Mouse (Mus musculus) heart, embryonic 11.5 days (tissue): Measurements from ENCODE around the gene Acbd6. TPM values are rescaled to one million over a fixed set of nuclear protein-coding genes. Genes with fewer than 3 reads are reported as not detected.

Experiments used
- ATAC-seq: fragments of 200-750 bp; cut with Nextera tagmentation; replicated peaks from 2 replicates; pipeline ENCODE4 v1.8.0; 2017; ENCODE audit warnings: moderate library complexity; ENCODE audit not compliant: insufficient number of reproducible peaks, low FRiP score, low TSS enrichment
- H3K27ac ChIP-seq: fragments of 300-500 bp; sonication (generic); 2 replicates; pipeline ENCODE4 v1.5.1; 2014; ENCODE audit warnings: mild to moderate bottlenecking, low read depth, low read length
- H3K27me3 ChIP-seq: fragments of 300-500 bp; sonication (generic); 2 replicates; pipeline ENCODE4 v1.6.1; 2014; ENCODE audit warnings: mild to moderate bottlenecking, low read length, mixed read lengths; ENCODE audit not compliant: control insufficient read depth, insufficient read depth
- H3K36me3 ChIP-seq: fragments of 300-500 bp; sonication (generic); 2 replicates; pipeline ENCODE4 v1.6.1; 2014; ENCODE audit warnings: mild to moderate bottlenecking, low read length, moderate library complexity, mixed read lengths; ENCODE audit not compliant: control insufficient read depth, insufficient read depth
- H3K4me1 ChIP-seq: fragments of 300-500 bp; sonication (generic); 2 replicates; pipeline ENCODE4 v1.6.1; 2014; ENCODE audit warnings: low read length; ENCODE audit not compliant: control insufficient read depth, insufficient read depth
- H3K4me2 ChIP-seq: fragments of 300-500 bp; sonication (generic); 2 replicates; pipeline ENCODE4 v1.6.1; 2014; ENCODE audit warnings: mild to moderate bottlenecking, moderate library complexity
- H3K4me3 ChIP-seq: fragments of 300-500 bp; sonication (generic); 2 replicates; pipeline ENCODE4 v1.5.1; 2014; ENCODE audit warnings: low read depth, low read length
- H3K9ac ChIP-seq: fragments of 300-500 bp; sonication (generic); 2 replicates; pipeline ENCODE4 v1.6.1; 2014; ENCODE audit warnings: mild to moderate bottlenecking, low read depth, low read length, moderate library complexity
- H3K9me3 ChIP-seq: fragments of 300-500 bp; sonication (generic); replicated peaks from 2 replicates; pipeline ENCODE4 v1.6.1; 2016; ENCODE audit warnings: low read length; ENCODE audit not compliant: control insufficient read depth
- WGBS: fragments of 180-500 bp; shearing (Covaris S2); extraction: QIAGEN DNeasy Blood & Tissue Kit; methylation state at CpG from one replicate; pipeline ENCODE4 v1.1.7; 2014; ENCODE audit not compliant: insufficient replicate concordance; 5-methylcytosine and 5-hydroxymethylcytosine counted together
- polyA plus RNA-seq: library from polyadenylated mRNA; unstranded; fragments of >200 nt; fragmentation: Nextera tagmentation; extraction: Ambion mirVana; gene quantifications from 2 replicates; pipeline ENCODE4 v1.2.1, GENCODE M21; 2014

Gene Acbd6
- polyA plus RNA-seq, 1 experiment from 2014 or later, result 56.4 TPM

GRCm38 (mm10) chr1:155569340-155569739 is 11.4 kb downstream of the Acbd6 start:
- H3K9ac ChIP-seq, result no peak overlapping the region
- no peak overlapping the region for H3K4me2 ChIP-seq
- no peak for ATAC-seq
- no peaks in the 10 kb centered on the region for H3K4me1 ChIP-seq
- H3K4me3 ChIP-seq, result no peak overlapping the region
- WGBS, result 89% methylated on average over 4 of the region's 4 CpGs
- no peak overlapping the region for H3K27ac ChIP-seq
- peaks cover 4% of the 10 kb centered on the region; the same call in 1 of the 2 replicates for H3K9me3 ChIP-seq
- peaks cover 19% of the 10 kb centered on the region for H3K36me3 ChIP-seq
- no peaks in the 10 kb centered on the region for H3K27me3 ChIP-seq

DNA sequence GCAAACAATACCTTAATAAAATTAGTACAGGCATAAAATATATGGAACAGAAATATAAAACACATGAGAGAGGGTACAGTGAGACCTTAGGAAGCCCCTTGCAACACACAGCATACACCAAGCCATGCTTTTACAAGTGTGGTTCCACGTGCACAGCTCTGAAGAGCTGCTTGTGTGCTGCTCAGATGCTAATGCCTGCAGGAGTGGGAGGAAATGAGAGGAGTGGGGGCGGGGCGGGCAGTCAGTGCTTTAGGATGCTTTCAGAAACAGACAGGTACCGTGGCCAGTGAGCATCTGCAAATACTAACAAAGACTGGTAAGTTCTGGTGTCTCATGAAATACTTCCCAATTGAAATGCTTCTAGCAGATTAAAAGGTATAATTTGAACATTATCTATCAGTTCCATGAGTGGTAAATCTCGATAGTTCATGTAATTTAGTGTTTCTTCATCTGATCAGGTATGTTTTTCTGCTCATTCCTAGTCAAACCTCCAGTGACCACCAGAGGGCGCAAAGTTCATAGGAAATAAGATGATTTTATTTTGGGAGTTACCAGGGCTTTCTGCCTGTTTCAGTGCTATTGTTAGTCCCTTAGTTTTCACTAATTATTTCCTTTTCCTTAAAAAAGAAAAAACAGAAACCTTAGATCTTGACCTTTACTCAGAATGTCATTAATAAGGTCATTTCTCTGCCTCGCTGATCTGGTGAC is 17.2 kb downstream of the Acbd6 start:
- no peaks in the 10 kb centered on the region for H3K4me1 ChIP-seq
- 31% methylated on average over 7 of the region's 7 CpGs for WGBS
- H3K36me3 ChIP-seq, result no peaks in the 10 kb centered on the region
- no peak overlapping the region for H3K9ac ChIP-seq
- no peak overlapping the region for H3K27ac ChIP-seq
- no peak overlapping the region for H3K4me2 ChIP-seq
- H3K27me3 ChIP-seq, result no peaks in the 10 kb centered on the region
- no peaks in the 10 kb centered on the region for H3K9me3 ChIP-seq
- no peak for ATAC-seq
- H3K4me3 ChIP-seq, result no peak overlapping the region

GRCm38 (mm10) chr1:155576432-155576831 is 18.5 kb downstream of the Acbd6 start:
- no peak for ATAC-seq

GRCm38 (mm10) chr1:155577316-155577715 is 19.4 kb downstream of the Acbd6 start:
- no peaks in the 10 kb centered on the region for H3K36me3 ChIP-seq
- 73% methylated on average over 2 of the region's 2 CpGs for WGBS
- H3K4me2 ChIP-seq, result no peak overlapping the region
- H3K4me1 ChIP-seq, result no peaks in the 10 kb centered on the region
- H3K9me3 ChIP-seq, result no peaks in the 10 kb centered on the region
- no peaks in the 10 kb centered on the region for H3K27me3 ChIP-seq
- no peak overlapping the region for H3K4me3 ChIP-seq
- H3K27ac ChIP-seq, result no peak overlapping the region
- no peak for ATAC-seq
- no peak overlapping the region for H3K9ac ChIP-seq

More at GRCm38 (mm10) chr1:155576432-155576831, 18.5 kb downstream of the Acbd6 start:
- H3K27me3 ChIP-seq, result no peaks in the 10 kb centered on the region
- H3K27ac ChIP-seq, result no peak overlapping the region
- 28% methylated on average over 2 of the region's 2 CpGs for WGBS
- H3K36me3 ChIP-seq, result no peaks in the 10 kb centered on the region
- no peaks in the 10 kb centered on the region for H3K9me3 ChIP-seq
- no peak overlapping the region for H3K4me2 ChIP-seq
- no peak overlapping the region for H3K4me3 ChIP-seq
- H3K9ac ChIP-seq, result no peak overlapping the region
- H3K4me1 ChIP-seq, result no peaks in the 10 kb centered on the region

- Histone ChIP-seq H3K27ac (no peak overlapping the region), H3K4me3 (no peak overlapping the region), H3K9me3 (no peaks in the 10 kb centered on the region), H3K4me2 (no peak overlapping the region), H3K27me3 (no peaks in the 10 kb centered on the region), H3K9ac (no peak overlapping the region), H3K4me1 (0 out of 2 replicates have a peak, but pooled peaks cover 3% of the 10 kb centered on the region), H3K36me3 (no peaks in the 10 kb centered on the region)
- no peak for ATAC-seq
- WGBS, result 71% methylated on average over 2 of the region's 2 CpGs
These were observed 30.0 kb downstream of the Acbd6 start for GRCm38 (mm10) chr1:155587961-155588360.

GRCm38 (mm10) chr1:155594141-155594540 is 36.2 kb downstream of the Acbd6 start:
- Histone ChIP-seq H3K36me3 (no peaks in the 10 kb centered on the region), H3K27ac (no peak overlapping the region), H3K9me3 (no peaks in the 10 kb centered on the region), H3K4me2 (no peak overlapping the region), H3K9ac (no peak overlapping the region), H3K4me3 (no peak overlapping the region), H3K4me1 (no peaks in the 10 kb centered on the region), H3K27me3 (no peaks in the 10 kb centered on the region)
- ATAC-seq, result no peak
- WGBS, result 40% methylated on average over 1 of the region's 1 CpGs

- WGBS, result 82% methylated on average over 3 of the region's 3 CpGs
- no peak overlapping the region for H3K27ac ChIP-seq
- H3K9me3 ChIP-seq, result no peaks in the 10 kb centered on the region
- no peaks in the 10 kb centered on the region for H3K4me1 ChIP-seq
- H3K9ac ChIP-seq, result no peak overlapping the region
- no peaks in the 10 kb centered on the region for H3K36me3 ChIP-seq
- H3K4me3 ChIP-seq, result no peak overlapping the region
- H3K4me2 ChIP-seq, result no peak overlapping the region
- ATAC-seq, result no peak
- no peaks in the 10 kb centered on the region for H3K27me3 ChIP-seq
These were observed 38.7 kb downstream of the Acbd6 start for GRCm38 (mm10) chr1:155596576-155596975.

DNA sequence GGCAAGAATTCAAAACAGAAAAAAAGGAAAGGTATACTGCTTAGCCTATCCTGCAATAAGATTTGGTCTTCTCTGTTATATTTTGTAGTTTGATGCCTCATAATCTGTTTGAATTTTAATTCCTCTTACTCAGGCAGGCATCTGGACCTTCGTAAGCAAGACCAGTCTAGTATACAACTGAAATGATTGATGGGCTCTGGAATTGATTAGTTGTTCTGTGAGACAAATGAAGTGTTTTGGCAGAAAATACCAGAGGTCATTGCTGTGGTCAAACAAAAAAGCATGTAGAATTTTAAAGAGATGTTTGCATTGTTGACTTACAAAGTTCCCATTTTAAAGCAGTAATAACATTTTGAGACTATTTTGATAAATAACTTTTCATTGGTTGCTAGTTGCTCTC is 46.8 kb downstream of the Acbd6 start:
- Histone ChIP-seq H3K9ac (no peak overlapping the region), H3K9me3 (no peaks in the 10 kb centered on the region), H3K4me3 (no peak overlapping the region), H3K4me1 (no peaks in the 10 kb centered on the region), H3K27me3 (no peaks in the 10 kb centered on the region), H3K27ac (no peak overlapping the region), H3K36me3 (no peaks in the 10 kb centered on the region), H3K4me2 (no peak overlapping the region)
- no peak for ATAC-seq
- 74% methylated on average over 1 of the region's 1 CpGs for WGBS
